Mouse (Mus musculus): ENCODE data around the gene Tmf1. TPM values are rescaled to one million over a fixed set of nuclear protein-coding genes. Genes with fewer than 3 reads are reported as not detected.
A peak's percentile ranks its signal among the peaks of the same experiment; 100 is the strongest.

Tmf1 gene
- total and polyA plus RNA-seq, 3 experiments, result 13.5 to 19.2 TPM; not detected in 1

- H3K4me1 ChIP-seq (ENCODE audit: control insufficient read depth in 1 of 2, insufficient read depth in 2 of 2, low read length in 2 of 2), result no peaks in the 10 kb centered on the region
- no peaks in the 10 kb centered on the region for H3K27me3 ChIP-seq (ENCODE audit: control insufficient read depth in 1 of 2, insufficient read depth in 2 of 2, low read length in 2 of 2)
- DNase-seq (ENCODE audit: low read depth, low spot score), result peak; percentile 30
- no peaks in the 10 kb centered on the region for H3K9me3 ChIP-seq (replicated peaks; ENCODE audit: insufficient read depth, low read length)
- no peak overlapping the region for H3K27ac ChIP-seq (ENCODE audit: control insufficient read depth, low read depth, low read length)
- TF ChIP-seq POLR2A (IDR thresholded peaks at IDR 0.05; ENCODE audit: control insufficient read depth in 1 of 2, insufficient read depth in 1 of 2, low read depth in 1 of 2, low read length in 2 of 2, poor library complexity in 1 of 2), result no peak
- TF ChIP-seq CTCF (IDR thresholded peaks at IDR 0.05 in 2 of 3, conservative IDR thresholded peaks at IDR 0.05 in 1 of 3; ENCODE audit: control insufficient read depth in 1 of 3, insufficient read depth in 1 of 3, low read depth in 2 of 3, low read length in 3 of 3, poor library complexity in 1 of 3, severe bottlenecking in 1 of 3), result peak; percentile 29 to 48 (median 34)
- H3K4me3 ChIP-seq (ENCODE audit: control insufficient read depth in 1 of 2, insufficient read depth in 1 of 2, low read depth in 2 of 2, low read length in 2 of 2), result no peak overlapping the region
- no peaks in the 10 kb centered on the region for H3K79me2 ChIP-seq (ENCODE audit: control insufficient read depth, insufficient read depth, low read length, poor library complexity)
- H3K9ac ChIP-seq (ENCODE audit: control insufficient read depth, low read depth, low read length, poor library complexity, severe bottlenecking), result no peak overlapping the region
- H3K36me3 ChIP-seq (ENCODE audit: control insufficient read depth in 1 of 2, insufficient read depth in 2 of 2, low read length in 2 of 2), result no peaks in the 10 kb centered on the region
Measured at GRCm38 (mm10) chr6:97114821-97115220, 64.1 kb downstream of the Tmf1 start.

DNA sequence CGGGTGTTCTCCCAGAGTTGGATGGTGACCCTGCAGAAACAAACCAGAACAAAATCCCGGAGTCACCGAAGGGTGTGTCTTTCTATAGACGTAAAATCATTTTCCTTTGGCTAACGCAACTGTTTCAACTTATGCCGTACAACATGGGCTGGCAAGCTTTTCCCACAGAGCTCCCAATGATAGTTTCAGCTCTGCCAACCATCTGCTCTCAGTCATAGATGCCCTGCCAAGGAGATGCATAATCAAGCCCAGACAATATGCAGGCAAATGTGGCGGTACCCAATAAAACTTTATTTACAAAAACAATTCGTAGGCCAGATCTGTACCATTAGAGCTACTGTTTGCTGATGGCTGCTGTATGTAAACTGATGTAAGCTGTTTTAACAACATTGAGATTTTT, 66.7 kb downstream of the Tmf1 start:
- no peak overlapping the region for H3K9ac ChIP-seq (ENCODE audit: control insufficient read depth, low read depth, low read length, poor library complexity, severe bottlenecking)
- H3K27ac ChIP-seq (ENCODE audit: control insufficient read depth, low read depth, low read length), result no peak overlapping the region
- no peaks in the 10 kb centered on the region for H3K9me3 ChIP-seq (replicated peaks; ENCODE audit: insufficient read depth, low read length)
- no peak for DNase-seq (ENCODE audit: low read depth, low spot score)
- H3K27me3 ChIP-seq (ENCODE audit: control insufficient read depth in 1 of 2, insufficient read depth in 2 of 2, low read length in 2 of 2), result no peaks in the 10 kb centered on the region
- no peaks in the 10 kb centered on the region for H3K36me3 ChIP-seq (ENCODE audit: control insufficient read depth in 1 of 2, insufficient read depth in 2 of 2, low read length in 2 of 2)
- no peak overlapping the region for H3K4me3 ChIP-seq (ENCODE audit: control insufficient read depth in 1 of 2, insufficient read depth in 1 of 2, low read depth in 2 of 2, low read length in 2 of 2)
- no peak for TF ChIP-seq CHD1 (IDR thresholded peaks at IDR 0.05; ENCODE audit: low read depth, low read length)
- no peak for TF ChIP-seq UBTF (IDR thresholded peaks at IDR 0.05; ENCODE audit: borderline replicate concordance, insufficient read depth, low read depth, low read length)
- no peak for TF ChIP-seq MEF2A (IDR thresholded peaks at IDR 0.05; ENCODE audit: extremely low read depth, insufficient replicate concordance, low read depth, low read length, poor library complexity, severe bottlenecking)
- TF ChIP-seq TBP (IDR thresholded peaks at IDR 0.05; ENCODE audit: low read depth, low read length), result no peak
- TF ChIP-seq MYC (IDR thresholded peaks at IDR 0.05; ENCODE audit: low read depth, low read length), result no peak
- no peak for TF ChIP-seq POLR2A (IDR thresholded peaks at IDR 0.05; ENCODE audit: control insufficient read depth in 1 of 2, insufficient read depth in 1 of 2, low read depth in 1 of 2, low read length in 2 of 2, poor library complexity in 1 of 2)
- TF ChIP-seq GATA1 (IDR thresholded peaks at IDR 0.05; ENCODE audit: low read depth, low read length), result no peak
- no peak for TF ChIP-seq USF2 (IDR thresholded peaks at IDR 0.05; ENCODE audit: borderline replicate concordance in 1 of 2, insufficient read depth in 1 of 2, low read depth in 1 of 2, low read length in 2 of 2)
- no peak for TF ChIP-seq MAFK (IDR thresholded peaks at IDR 0.05; ENCODE audit: borderline replicate concordance, low read depth, low read length)
- TF ChIP-seq RCOR1 (IDR thresholded peaks at IDR 0.05; ENCODE audit: low read depth, low read length), result no peak
- TF ChIP-seq TAL1 (IDR thresholded peaks at IDR 0.05; ENCODE audit: low read length), result no peak
- H3K79me2 ChIP-seq (ENCODE audit: control insufficient read depth, insufficient read depth, low read length, poor library complexity), result no peaks in the 10 kb centered on the region
- H3K4me1 ChIP-seq (ENCODE audit: control insufficient read depth in 1 of 2, insufficient read depth in 2 of 2, low read length in 2 of 2), result no peaks in the 10 kb centered on the region

GRCm38 (mm10) chr6:97106777-97107176, 72.1 kb downstream of the Tmf1 start:
- no peak overlapping the region for H3K27ac ChIP-seq (ENCODE audit: control insufficient read depth, low read depth, low read length)
- peak; percentile 79 for DNase-seq (ENCODE audit: low read depth, low spot score)
- TF ChIP-seq ZC3H11A (IDR thresholded peaks at IDR 0.05; ENCODE audit: low read depth, low read length) (peak; percentile 61), SMC3 (IDR thresholded peaks at IDR 0.05; ENCODE audit: low read depth, low read length) (peak; percentile 74), EP300 (IDR thresholded peaks at IDR 0.05; ENCODE audit: low read depth in 1 of 2, low read length in 2 of 2) (no peak), CTCF (IDR thresholded peaks at IDR 0.05 in 2 of 3, conservative IDR thresholded peaks at IDR 0.05 in 1 of 3; ENCODE audit: control insufficient read depth in 1 of 3, insufficient read depth in 1 of 3, low read depth in 2 of 3, low read length in 3 of 3, poor library complexity in 1 of 3, severe bottlenecking in 1 of 3) (peak; percentile 72 to 89 (median 80)), USF1 (IDR thresholded peaks at IDR 0.05; ENCODE audit: low read depth, low read length) (no peak), RAD21 (IDR thresholded peaks at IDR 0.05; ENCODE audit: low read depth, low read length) (peak; percentile 76), MAX (IDR thresholded peaks at IDR 0.05; ENCODE audit: low read length) (0 out of 2 replicates have a peak, but pooled peaks have one; percentile 15), NELFE (IDR thresholded peaks at IDR 0.05; ENCODE audit: low read depth, low read length) (no peak), TCF12 (IDR thresholded peaks at IDR 0.05; ENCODE audit: low read depth, low read length) (no peak), NRF1 (IDR thresholded peaks at IDR 0.05; ENCODE audit: insufficient read depth, low read depth, low read length, poor library complexity, severe bottlenecking) (0 out of 2 replicates have a peak, but pooled peaks have one; percentile 9)

More at GRCm38 (mm10) chr6:97106777-97107176, 72.1 kb downstream of the Tmf1 start:
- no peaks in the 10 kb centered on the region for H3K9me3 ChIP-seq (replicated peaks; ENCODE audit: insufficient read depth, low read length)
- H3K4me1 ChIP-seq (ENCODE audit: control insufficient read depth in 1 of 2, insufficient read depth in 2 of 2, low read length in 2 of 2), result no peaks in the 10 kb centered on the region; a peak in 1 of 4 replicates
- H3K27me3 ChIP-seq (ENCODE audit: control insufficient read depth in 1 of 2, insufficient read depth in 2 of 2, low read length in 2 of 2), result no peaks in the 10 kb centered on the region
- H3K36me3 ChIP-seq (ENCODE audit: control insufficient read depth in 1 of 2, insufficient read depth in 2 of 2, low read length in 2 of 2), result no peaks in the 10 kb centered on the region
- H3K4me3 ChIP-seq (ENCODE audit: control insufficient read depth in 1 of 2, insufficient read depth in 1 of 2, low read depth in 2 of 2, low read length in 2 of 2), result no peak overlapping the region
- no peak overlapping the region for H3K9ac ChIP-seq (ENCODE audit: control insufficient read depth, low read depth, low read length, poor library complexity, severe bottlenecking)
- no peaks in the 10 kb centered on the region for H3K79me2 ChIP-seq (ENCODE audit: control insufficient read depth, insufficient read depth, low read length, poor library complexity)

All from MEL (cell line).